Mouse (Mus musculus): Measurements from ENCODE around the gene Atp2b2. TPM values are rescaled to one million over a fixed set of nuclear protein-coding genes. Genes with fewer than 3 reads are reported as not detected.
A peak's percentile ranks its signal among the peaks of the same experiment; 100 is the strongest.

Gene Atp2b2
- polyA plus RNA-seq, 1 experiment from 2014 or later, result 0.09 TPM

GRCm38 (mm10) chr6:113934692-113935091, 107.7 kb downstream of the Atp2b2 start:
- no peak for DNase-seq
- TF ChIP-seq CTCF (IDR thresholded peaks at IDR 0.05; ENCODE audit: low read depth), result no peak
- H3K4me1 ChIP-seq (ENCODE audit: insufficient read depth), result no peaks in the 10 kb centered on the region
- no peak overlapping the region for H3K9ac ChIP-seq
- no peaks in the 10 kb centered on the region for H3K36me3 ChIP-seq (ENCODE audit: insufficient read depth)
- ATAC-seq (ENCODE audit: insufficient read depth), result no peak
- H3K27me3 ChIP-seq (ENCODE audit: insufficient read depth, low read length), result no peaks in the 10 kb centered on the region
- H3K4me2 ChIP-seq, result no peak overlapping the region
- no peak overlapping the region for H3K27ac ChIP-seq (ENCODE audit: low read depth)
- H3K9me3 ChIP-seq (ENCODE audit: low read depth, low read length), result no peaks in the 10 kb centered on the region
- H3K4me3 ChIP-seq (ENCODE audit: low read depth, low read length), result no peak overlapping the region
- WGBS, result 75% methylated on average over 8 of the region's 8 CpGs

GRCm38 (mm10) chr6:113933261-113934151, 108.9 kb downstream of the Atp2b2 start:
- ATAC-seq (ENCODE audit: insufficient read depth) (no peak), DNase-seq (no peak)
- no peaks in the 10 kb centered on the region for H3K36me3 ChIP-seq (ENCODE audit: insufficient read depth)
- no peaks in the 10 kb centered on the region for H3K4me1 ChIP-seq (ENCODE audit: insufficient read depth)
- H3K4me3 ChIP-seq (ENCODE audit: low read depth, low read length), result no peak overlapping the region
- H3K27me3 ChIP-seq (ENCODE audit: insufficient read depth, low read length), result no peaks in the 10 kb centered on the region
- no peak overlapping the region for H3K27ac ChIP-seq (ENCODE audit: low read depth)
- TF ChIP-seq CTCF (IDR thresholded peaks at IDR 0.05; ENCODE audit: low read depth), result no peak
- WGBS, result 67% methylated on average over 14 of the region's 14 CpGs
- H3K4me2 ChIP-seq, result no peak overlapping the region
- no peak overlapping the region for H3K9ac ChIP-seq
- H3K9me3 ChIP-seq (ENCODE audit: low read depth, low read length), result no peaks in the 10 kb centered on the region

- Histone ChIP-seq H3K9me3 (ENCODE audit: low read depth, low read length) (no peaks in the 10 kb centered on the region), H3K4me1 (ENCODE audit: insufficient read depth) (no peaks in the 10 kb centered on the region), H3K4me3 (ENCODE audit: low read depth, low read length) (no peak overlapping the region), H3K27ac (ENCODE audit: low read depth) (no peak overlapping the region), H3K36me3 (ENCODE audit: insufficient read depth) (no peaks in the 10 kb centered on the region), H3K4me2 (no peak overlapping the region), H3K9ac (no peak overlapping the region), H3K27me3 (ENCODE audit: insufficient read depth, low read length) (no peaks in the 10 kb centered on the region)
- DNase-seq (peak; percentile 70), ATAC-seq (ENCODE audit: insufficient read depth) (no peak)
- WGBS, result 79% methylated on average over 7 of the region's 8 CpGs
- no peak for TF ChIP-seq CTCF (IDR thresholded peaks at IDR 0.05; ENCODE audit: low read depth)
These were observed 113.1 kb downstream of the Atp2b2 start for GRCm38 (mm10) chr6:113929191-113929875.

- Histone ChIP-seq H3K9ac (no peak overlapping the region), H3K4me2 (no peak overlapping the region), H3K36me3 (ENCODE audit: insufficient read depth) (no peaks in the 10 kb centered on the region), H3K27ac (ENCODE audit: low read depth) (no peak overlapping the region), H3K9me3 (ENCODE audit: low read depth, low read length) (no peaks in the 10 kb centered on the region), H3K4me1 (ENCODE audit: insufficient read depth) (no peaks in the 10 kb centered on the region), H3K4me3 (ENCODE audit: low read depth, low read length) (no peak overlapping the region), H3K27me3 (ENCODE audit: insufficient read depth, low read length) (no peaks in the 10 kb centered on the region)
- no peak for TF ChIP-seq CTCF (IDR thresholded peaks at IDR 0.05; ENCODE audit: low read depth)
- ATAC-seq (ENCODE audit: insufficient read depth) (no peak), DNase-seq (no peak)
- 71% methylated on average over 4 of the region's 4 CpGs for WGBS
These were observed 119.2 kb downstream of the Atp2b2 start for GRCm38 (mm10) chr6:113923249-113923648.

GRCm38 (mm10) chr6:113920466-113920865, 121.9 kb downstream of the Atp2b2 start:
- DNase-seq, result no peak
- no peak overlapping the region for H3K4me3 ChIP-seq (ENCODE audit: low read depth, low read length)
- 72% methylated on average over 5 of the region's 5 CpGs for WGBS
- no peak for ATAC-seq (ENCODE audit: insufficient read depth)
- H3K27me3 ChIP-seq (ENCODE audit: insufficient read depth, low read length), result no peaks in the 10 kb centered on the region
- H3K9me3 ChIP-seq (ENCODE audit: low read depth, low read length), result no peaks in the 10 kb centered on the region
- no peak for TF ChIP-seq CTCF (IDR thresholded peaks at IDR 0.05; ENCODE audit: low read depth)
- no peaks in the 10 kb centered on the region for H3K36me3 ChIP-seq (ENCODE audit: insufficient read depth)
- no peak overlapping the region for H3K4me2 ChIP-seq
- no peaks in the 10 kb centered on the region for H3K4me1 ChIP-seq (ENCODE audit: insufficient read depth)
- H3K27ac ChIP-seq (ENCODE audit: low read depth), result no peak overlapping the region
- no peak overlapping the region for H3K9ac ChIP-seq

GRCm38 (mm10) chr6:113912753-113913152, 129.7 kb downstream of the Atp2b2 start:
- Histone ChIP-seq H3K9ac (no peak overlapping the region), H3K27me3 (ENCODE audit: insufficient read depth, low read length) (no peaks in the 10 kb centered on the region), H3K27ac (ENCODE audit: low read depth) (no peak overlapping the region), H3K9me3 (ENCODE audit: low read depth, low read length) (no peaks in the 10 kb centered on the region), H3K4me2 (no peak overlapping the region), H3K36me3 (ENCODE audit: insufficient read depth) (no peaks in the 10 kb centered on the region), H3K4me3 (ENCODE audit: low read depth, low read length) (no peak overlapping the region), H3K4me1 (ENCODE audit: insufficient read depth) (no peaks in the 10 kb centered on the region)
- TF ChIP-seq CTCF (IDR thresholded peaks at IDR 0.05; ENCODE audit: low read depth), result no peak
- DNase-seq (no peak), ATAC-seq (ENCODE audit: insufficient read depth) (no peak)
- 44% methylated on average over 3 of the region's 3 CpGs for WGBS

GRCm38 (mm10) chr6:113911094-113911493, 131.3 kb downstream of the Atp2b2 start:
- Histone ChIP-seq H3K27me3 (ENCODE audit: insufficient read depth, low read length) (no peaks in the 10 kb centered on the region), H3K4me3 (ENCODE audit: low read depth, low read length) (no peak overlapping the region), H3K9ac (no peak overlapping the region), H3K27ac (ENCODE audit: low read depth) (no peak overlapping the region), H3K36me3 (ENCODE audit: insufficient read depth) (no peaks in the 10 kb centered on the region), H3K4me1 (ENCODE audit: insufficient read depth) (no peaks in the 10 kb centered on the region), H3K4me2 (no peak overlapping the region), H3K9me3 (ENCODE audit: low read depth, low read length) (no peaks in the 10 kb centered on the region)
- peak; percentile 44 for TF ChIP-seq CTCF (IDR thresholded peaks at IDR 0.05; ENCODE audit: low read depth)
- WGBS, result 69% methylated on average over 16 of the region's 16 CpGs
- DNase-seq (no peak), ATAC-seq (ENCODE audit: insufficient read depth) (no peak)

Data from lung, embryonic 14.5 days (tissue).